Mouse (Mus musculus): ENCODE data around the gene Mfrp. TPM values are rescaled to one million over a fixed set of nuclear protein-coding genes. Genes with fewer than 3 reads are reported as not detected.

The Mfrp gene
- total RNA-seq, 2 experiments from 2014 or later = not detected

GRCm38 (mm10) chr9:44125026-44125425, 23.5 kb downstream of the Mfrp start:
- intact Hi-C loops (cut with DNase I) = loop anchor here (5.0 kb wide), 2 partner anchors 57 to 267 kb away; no protein-coding TSS in a partner anchor
- no peak for DNase-seq

GRCm38 (mm10) chr9:44125546-44126428, 24.3 kb downstream of the Mfrp start:
- intact Hi-C loops (cut with DNase I) = loop anchor here (1.0 to 5.0 kb wide), 3 partner anchors 57 to 267 kb away; no protein-coding TSS in a partner anchor
- peak; percentile 85 to 91 for DNase-seq

GRCm38 (mm10) chr9:44126746-44127145, 25.2 kb downstream of the Mfrp start:
- intact Hi-C loops (cut with DNase I) = loop anchor here (1.0 to 5.0 kb wide), 3 partner anchors 56 to 266 kb away; no protein-coding TSS in a partner anchor
- no peak for DNase-seq

- no peak for DNase-seq
- intact Hi-C loops (cut with DNase I) = loop anchor here (5.0 kb wide), 2 partner anchors 55 to 265 kb away; no protein-coding TSS in a partner anchor
These were observed 25.8 kb downstream of the Mfrp start for GRCm38 (mm10) chr9:44127351-44127801.

- peak in 1 of 2 experiments; percentile 53 for DNase-seq
- intact Hi-C loops (cut with DNase I) = loop anchor here (5.0 kb wide), 3 partner anchors 53 to 263 kb away; partner anchors contain the start of gene Hmbs
These were observed 28.1 kb downstream of the Mfrp start for GRCm38 (mm10) chr9:44129633-44130032.

- intact Hi-C loops (cut with DNase I) = loop anchor here (5.0 kb wide), 1 partner anchor 212 kb away; the partner anchor contains the start of gene Hmbs
- DNase-seq = peak; percentile 79 to 81
These were observed 28.5 kb downstream of the Mfrp start for GRCm38 (mm10) chr9:44130034-44130433.

- peak; percentile 65 to 71 for DNase-seq
- intact Hi-C loops (cut with DNase I) = loop anchor here (5.0 kb wide), 1 partner anchor 212 kb away; the partner anchor contains the start of gene Hmbs
These were observed 29.2 kb downstream of the Mfrp start for GRCm38 (mm10) chr9:44130581-44131275.

- intact Hi-C loops (cut with DNase I) = loop anchor here (5.0 kb wide), 1 partner anchor 211 kb away; the partner anchor contains the start of gene Hmbs
- no peak for DNase-seq
These were observed 29.7 kb downstream of the Mfrp start for GRCm38 (mm10) chr9:44131276-44131590.

GRCm38 (mm10) chr9:44132200-44132599, 30.7 kb downstream of the Mfrp start:
- no peak for DNase-seq
- intact Hi-C loops (cut with DNase I) = loop anchor here (5.0 kb wide), 1 partner anchor 210 kb away; the partner anchor contains the start of gene Hmbs

GRCm38 (mm10) chr9:44133287-44133686, 31.8 kb downstream of the Mfrp start:
- intact Hi-C loops (cut with DNase I) = loop anchor here (5.0 kb wide), 1 partner anchor 209 kb away; the partner anchor contains the start of gene Hmbs
- DNase-seq = no peak

- peak; percentile 69 to 78 for DNase-seq
- intact Hi-C loops (cut with DNase I) = loop anchor here (5.0 kb wide), 1 partner anchor 208 kb away; the partner anchor contains the start of gene Hmbs
These were observed 32.7 kb downstream of the Mfrp start, which contains the start of gene Mcam for GRCm38 (mm10) chr9:44134101-44134850. Gene Mcam, plus strand, starts transcription at chr9:44134469.

GRCm38 (mm10) chr9:44134851-44135730, 33.6 kb downstream of the Mfrp start:
- intact Hi-C loops (cut with DNase I) = loop anchor here (5.0 kb wide), 1 partner anchor 207 kb away; the partner anchor contains the start of gene Hmbs
- DNase-seq = peak; percentile 70 to 73

GRCm38 (mm10) chr9:44135731-44136411, 34.3 kb downstream of the Mfrp start:
- intact Hi-C loops (cut with DNase I) = no loop called here
- no peak for DNase-seq

GRCm38 (mm10) chr9:44137846-44138245, 36.3 kb downstream of the Mfrp start:
- intact Hi-C loops (cut with DNase I) = no loop called here
- DNase-seq = no peak

- intact Hi-C loops (cut with DNase I) = no loop called here
- no peak for DNase-seq
These were observed 40.4 kb downstream of the Mfrp start for GRCm38 (mm10) chr9:44141951-44142350.

- DNase-seq = no peak
- intact Hi-C loops (cut with DNase I) = no loop called here
These were observed 41.9 kb downstream of the Mfrp start for GRCm38 (mm10) chr9:44143421-44143820.

- DNase-seq = no peak
- intact Hi-C loops (cut with DNase I) = no loop called here
These were observed 42.6 kb downstream of the Mfrp start for GRCm38 (mm10) chr9:44144023-44144717.

GRCm38 (mm10) chr9:44144718-44145060, 43.2 kb downstream of the Mfrp start:
- no peak for DNase-seq
- intact Hi-C loops (cut with DNase I) = no loop called here
